ENCODE assay signal across 13 mouse cellular contexts in genomic region chr16:59549631-59550030, GRCm38 (mm10). TPM values are rescaled to one million over a fixed set of nuclear protein-coding genes. Genes with fewer than 3 reads are reported as not detected.
DNase-seq lines count a peak whose midpoint lies in the region; ATAC-seq lines count a peak whose summit lies in the region.
"Had no signal": no experiment of that assay in that cellular context is flagged by ENCODE, and none has a peak within 500 bp of the region (broad histone marks: within the 10 kb centered on the region; RNA-seq: fewer than 3 reads in every experiment).

No protein-coding gene starts in this region.

- H3K4me2 ChIP-seq in heart, embryonic 13.5 days, result no peak overlapping the region
- H3K4me2 ChIP-seq in neural tube, embryonic 12.5 days (replicated peaks), result no peak overlapping the region
- no peak overlapping the region for H3K4me2 ChIP-seq in midbrain, embryonic 12.5 days (replicated peaks)
- H3K4me2 ChIP-seq: liver, embryonic 13.5 days had no signal

- ATAC-seq in heart, embryonic 13.5 days (ENCODE audit: extremely low read depth, insufficient number of reproducible peaks, low FRiP score, low TSS enrichment), result no peak; the same call in 1 of the 2 replicates
- ATAC-seq in neural tube, embryonic 12.5 days (ENCODE audit: low FRiP score, low read depth), result peak; percentile 35; the same call in 1 of the 2 replicates
- 0 out of 2 replicates have a peak, but pooled peaks have one; percentile 53 for ATAC-seq in midbrain, embryonic 12.5 days (ENCODE audit: low FRiP score, low read depth)

- no peak overlapping the region for H3K9ac ChIP-seq in heart, embryonic 13.5 days
- H3K9ac ChIP-seq in neural tube, embryonic 12.5 days, result no peak overlapping the region
- no peak overlapping the region for H3K9ac ChIP-seq in midbrain, embryonic 12.5 days (replicated peaks)
- H3K9ac ChIP-seq: liver, embryonic 13.5 days had no signal

- peaks cover 38% of the 10 kb centered on the region for H3K36me3 ChIP-seq in heart, embryonic 13.5 days
- no peaks in the 10 kb centered on the region for H3K36me3 ChIP-seq in neural tube, embryonic 12.5 days
- H3K36me3 ChIP-seq in midbrain, embryonic 12.5 days, result 0 out of 2 replicates have a peak, but pooled peaks cover under 1% of the 10 kb centered on the region
- H3K36me3 ChIP-seq: liver, embryonic 13.5 days had no signal

- no peak overlapping the region for H3K4me3 ChIP-seq in heart, embryonic 13.5 days
- H3K4me3 ChIP-seq in neural tube, embryonic 12.5 days, result no peak overlapping the region
- no peak overlapping the region for H3K4me3 ChIP-seq in midbrain, embryonic 12.5 days
- H3K4me3 ChIP-seq: left cerebral cortex, adult 2 months; liver, embryonic 13.5 days had no signal

- H3K9me3 ChIP-seq in heart, embryonic 13.5 days, result no peaks in the 10 kb centered on the region
- H3K9me3 ChIP-seq in neural tube, embryonic 12.5 days, result no peaks in the 10 kb centered on the region
- H3K9me3 ChIP-seq in midbrain, embryonic 12.5 days, result no peaks in the 10 kb centered on the region
- H3K9me3 ChIP-seq: liver, embryonic 13.5 days had no signal

- no peak for DNase-seq in heart, postnatal 36 days
- DNase-seq in neural tube, embryonic 10.5 days (ENCODE audit: extremely low spot score, low spot score), result no peak
- DNase-seq in thymus, postnatal 36 days, result no peak
- no peak for DNase-seq in thymus, postnatal 25 days
- DNase-seq: cerebellum, adult 9-11 months; heart, postnatal 4 days; kidney, postnatal 36 days; liver, embryonic 13.5 days; thymus, postnatal 4 days had no signal

- H3K4me1 ChIP-seq in heart, embryonic 13.5 days, result peaks cover 31% of the 10 kb centered on the region
- peaks cover 7% of the 10 kb centered on the region; the same call in 1 of the 2 replicates for H3K4me1 ChIP-seq in neural tube, embryonic 12.5 days
- H3K4me1 ChIP-seq in midbrain, embryonic 12.5 days, result peaks cover 14% of the 10 kb centered on the region; the same call in 1 of the 2 replicates
- H3K4me1 ChIP-seq: liver, embryonic 13.5 days had no signal

- WGBS in heart, embryonic 13.5 days, result 77% methylated on average over 15 of the region's 15 CpGs
- 85% methylated on average over 15 of the region's 15 CpGs for WGBS in neural tube, embryonic 12.5 days
- 86% methylated on average over 15 of the region's 15 CpGs for WGBS in midbrain, embryonic 12.5 days

- intact Hi-C loops in heart, postnatal 36 days (cut with DNase I), result no loop called here

- H3K27ac ChIP-seq in heart, embryonic 13.5 days (replicated peaks), result peak overlapping the region; percentile 25; the same call in 1 of the 2 replicates
- H3K27ac ChIP-seq in neural tube, embryonic 12.5 days, result no peak overlapping the region
- H3K27ac ChIP-seq in midbrain, embryonic 12.5 days (replicated peaks), result no peak overlapping the region
- H3K27ac ChIP-seq: left cerebral cortex, adult 2 months; liver, embryonic 13.5 days had no signal

- H3K27me3 ChIP-seq in heart, embryonic 13.5 days (replicated peaks), result no peaks in the 10 kb centered on the region
- H3K27me3 ChIP-seq in neural tube, embryonic 12.5 days (replicated peaks), result no peaks in the 10 kb centered on the region
- no peaks in the 10 kb centered on the region for H3K27me3 ChIP-seq in midbrain, embryonic 12.5 days
- H3K27me3 ChIP-seq: liver, embryonic 13.5 days had no signal

RNA-seq across cellular contexts. Expression of gene Crybg3, which starts 51.1 kb away (rescaled TPM):
- 10.3 and 12.3 TPM in 2 replicates for polyA plus RNA-seq in heart, embryonic 13.5 days (2015; fragmentation: Nextera tagmentation; extraction: Ambion mirVana)
- 10 to 100 TPM; 65.4 to 90.1 TPM for total RNA-seq in heart, postnatal 36 days (2021)
- 4.9 and 6.6 TPM in 2 replicates for polyA plus RNA-seq in neural tube, embryonic 12.5 days (2016; fragmentation: Nextera tagmentation; extraction: Ambion mirVana)
- polyA plus RNA-seq in midbrain, embryonic 12.5 days (2016; fragmentation: Nextera tagmentation; extraction: Ambion mirVana), result 5.5 and 5.7 TPM in 2 replicates
